Mouse (Mus musculus): ENCODE data around the gene Tmem44. TPM values are rescaled to one million over a fixed set of nuclear protein-coding genes. Genes with fewer than 3 reads are reported as not detected.

The Tmem44 gene
- polyA plus RNA-seq (2012) = 0.14 and 0.54 TPM in 2 replicates

DNA sequence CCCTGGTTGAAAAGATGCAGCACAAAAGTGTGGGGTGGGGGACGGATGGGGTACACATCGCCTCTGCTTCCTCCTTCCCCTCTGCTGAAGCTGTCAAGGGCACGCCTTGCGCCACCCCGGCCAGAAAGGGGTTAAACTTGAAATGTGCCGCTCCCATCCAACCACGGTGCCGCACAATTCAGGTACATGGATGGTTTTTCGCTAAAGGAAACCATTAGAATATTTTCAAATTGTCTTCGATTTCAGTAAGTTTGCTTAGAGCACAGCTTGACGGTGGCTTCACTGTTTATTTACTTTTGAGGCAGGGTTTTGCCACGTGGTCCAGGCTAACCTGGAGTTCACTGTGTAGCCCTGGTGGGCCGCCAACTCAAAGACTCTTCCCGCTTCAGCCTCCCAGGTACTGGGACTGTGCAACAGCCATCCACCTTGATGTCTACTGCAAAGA lies at the start of gene Tmem44:
Gene Tmem44 (minus strand): TSS at position 95 of the 445 bp plus-strand sequence.

DNA sequence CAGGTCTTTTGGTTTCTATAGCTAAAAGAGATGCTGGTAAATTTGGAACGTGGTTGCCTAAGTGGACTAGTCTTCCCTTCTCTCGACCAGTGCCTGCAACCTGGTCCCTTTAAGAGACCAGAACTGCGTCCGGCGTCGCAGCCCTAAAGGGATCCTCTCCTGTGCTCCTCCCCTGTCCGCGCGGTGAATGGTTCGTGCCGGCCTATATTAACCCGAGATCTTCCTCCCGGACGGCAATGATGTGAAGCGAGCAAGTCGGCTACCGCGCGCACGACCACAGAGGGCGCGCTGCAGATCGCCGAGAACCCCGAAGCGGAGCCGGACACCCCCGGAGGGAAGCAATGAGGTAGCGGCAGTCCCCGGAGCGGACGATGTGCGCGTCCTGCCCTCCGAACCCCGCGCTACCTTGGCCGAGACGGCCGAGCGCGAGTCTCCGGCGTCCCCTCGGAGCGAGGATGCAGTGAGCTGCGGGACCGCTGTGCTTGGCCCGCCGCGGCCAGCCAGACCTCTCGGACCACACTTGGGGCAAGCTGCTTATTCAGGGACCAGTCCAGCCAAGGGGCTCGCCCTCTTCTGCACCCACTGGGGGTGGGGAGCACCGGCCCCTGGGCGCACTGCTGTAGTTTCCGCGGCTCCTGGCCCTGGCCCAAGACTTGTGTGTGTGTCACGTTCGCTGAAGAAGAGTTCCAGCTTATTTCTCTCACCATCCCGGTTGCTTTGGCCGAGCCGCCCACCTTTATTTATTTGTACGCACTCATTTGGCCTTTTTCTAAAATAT lies 49.0 kb upstream of the Tmem44 start, which contains the start of gene Fam43a:
Gene Fam43a (plus strand): TSS at position 233 of the 778 bp plus-strand sequence.

DNA sequence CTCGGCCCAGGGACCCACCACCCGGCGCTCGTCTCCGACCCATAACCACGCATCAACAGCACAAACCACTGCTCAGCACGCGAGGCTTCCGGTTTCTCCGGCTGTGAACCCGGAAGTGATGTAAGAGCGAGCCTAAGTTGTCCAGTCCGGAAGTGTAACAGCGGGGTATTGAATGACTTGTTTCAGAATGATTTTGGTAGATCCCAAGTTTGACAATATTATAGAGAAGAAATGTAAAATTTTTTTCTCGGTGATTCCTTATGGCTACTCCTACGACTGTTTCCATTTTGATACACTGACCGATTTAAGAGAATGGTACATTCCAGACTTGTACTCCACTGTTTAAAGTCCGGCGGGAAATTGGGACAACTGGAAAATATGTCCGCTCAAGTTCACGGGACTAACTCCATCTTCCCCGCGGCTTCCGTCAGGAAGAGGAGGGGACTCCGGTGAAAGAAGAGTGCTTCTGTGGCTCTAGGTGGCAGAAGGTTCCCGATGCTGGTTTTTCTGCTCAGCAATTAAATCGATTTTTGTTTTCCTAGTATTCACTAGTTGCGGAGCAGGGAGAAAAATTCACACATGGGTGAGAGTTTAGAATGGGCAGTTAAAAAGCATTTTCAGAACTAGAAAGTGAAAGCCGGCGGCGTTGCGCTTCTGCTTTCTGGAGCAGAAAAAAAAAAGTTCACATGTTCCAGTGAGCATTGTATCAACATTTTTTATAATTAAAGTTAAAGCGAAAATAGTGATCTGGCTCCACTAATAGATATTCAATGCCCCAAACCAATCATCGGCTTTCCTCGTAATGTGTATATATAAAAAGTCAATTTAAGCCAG lies 37.1 kb upstream of the Tmem44 start, which contains the start of gene Lsg1:
Gene Lsg1 (minus strand): TSS at position 99 of the 834 bp plus-strand sequence.

Other genes starting within 250 kb of the Tmem44 start
- 20.0 and 28.2 TPM in 2 replicates for gene Gp5, start 240.1 kb downstream of the Tmem44 start, polyA plus RNA-seq (2012)
- gene Atp13a3, start 144.9 kb downstream of the Tmem44 start, polyA plus RNA-seq (2012) = 48.8 and 50.6 TPM in 2 replicates
- 10.3 and 10.8 TPM in 2 replicates for gene Lsg1, start 36.8 kb upstream of the Tmem44 start, polyA plus RNA-seq (2012)
- gene Fam43a, start 48.9 kb upstream of the Tmem44 start, polyA plus RNA-seq (2012) = 29.6 and 33.1 TPM in 2 replicates

Data from megakaryocyte-erythroid progenitor cell, adult 5 weeks (primary cell).